Mouse (Mus musculus) lung, adult 2 months (tissue): Measurements from ENCODE around the gene Cpxm2.

Source experiments
- CTCF ChIP-seq: fragments of 200-500 bp; IDR thresholded peaks from 2 replicates; pipeline ENCODE4 v1.5.1; 2011; ENCODE audit warnings: mild to moderate bottlenecking, low read length, control low read depth; ENCODE audit not compliant: insufficient read depth
- POLR2A ChIP-seq: fragments of 200-500 bp; IDR thresholded peaks from 2 replicates; pipeline ENCODE4 v1.6.1; 2011; ENCODE audit warnings: low read depth, mild to moderate bottlenecking, control low read depth, low read length, borderline replicate concordance; ENCODE audit errors: extremely low read depth

DNA sequence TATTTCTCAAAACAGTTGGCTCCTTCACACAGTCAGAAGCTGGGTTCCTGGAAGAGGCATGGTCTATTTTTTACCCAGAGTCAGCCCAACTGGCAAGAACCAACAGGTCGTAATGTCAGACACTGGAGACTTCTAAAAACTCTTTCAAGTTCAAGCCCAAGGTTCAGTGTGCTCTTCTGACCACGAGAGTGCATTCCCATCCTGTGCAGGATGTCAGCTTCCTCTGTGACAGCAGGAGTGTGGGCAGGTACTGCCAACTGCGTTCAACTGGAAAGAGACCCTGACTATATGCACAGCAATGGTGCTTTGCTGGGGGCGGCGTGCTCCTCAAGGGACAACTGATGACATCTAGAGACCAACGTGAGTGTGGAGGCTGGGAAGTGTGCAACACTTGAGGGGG, 65.9 kb downstream of the Cpxm2 start:
- TF ChIP-seq CTCF (no peak), POLR2A (no peak)
